Mouse (Mus musculus): ENCODE results near the gene Gnmt. TPM values are rescaled to one million over a fixed set of nuclear protein-coding genes. Genes with fewer than 3 reads are reported as not detected.
A peak's percentile ranks its signal among the peaks of the same experiment; 100 is the strongest.

Gnmt gene
- polyA plus RNA-seq (2014; fragmentation: Nextera tagmentation; extraction: Ambion mirVana): 1.6 TPM in 2 replicates

- peaks cover 4% of the 10 kb centered on the region; the same call in 1 of the 2 replicates for H3K36me3 ChIP-seq (ENCODE audit: control insufficient read depth, insufficient read depth, low read length)
- no peak within 1 kb of the TSS for H3K27ac ChIP-seq (replicated peaks in 1 of 2; ENCODE audit: control insufficient read depth in 1 of 2, insufficient read depth in 1 of 2, low read depth in 2 of 2, low read length in 2 of 2)
- peak within 1 kb of the TSS; percentile 34; the same call in 1 of the 2 replicates for H3K9ac ChIP-seq (ENCODE audit: low read length)
- no peaks in the 10 kb centered on the region for H3K9me3 ChIP-seq (ENCODE audit: control insufficient read depth, low read length)
- H3K27me3 ChIP-seq (ENCODE audit: control insufficient read depth, insufficient read depth, low read length): peaks cover 18% of the 10 kb centered on the region
- H3K4me2 ChIP-seq (ENCODE audit: low read length): peak within 1 kb of the TSS; percentile 44; the same call in 1 of the 2 replicates
- H3K4me3 ChIP-seq (ENCODE audit: control insufficient read depth in 1 of 2, insufficient read depth in 1 of 2, low read depth in 1 of 2, low read length in 2 of 2): no peak within 1 kb of the TSS
- ATAC-seq (ENCODE audit: insufficient number of reproducible peaks, insufficient read depth, low FRiP score, low read depth): no peak
- peaks cover 7 to 23% of the 10 kb centered on the region in 2 experiments; a peak in 3 of 4 replicates for H3K4me1 ChIP-seq (ENCODE audit: control insufficient read depth in 2 of 2, insufficient read depth in 2 of 2, low read length in 2 of 2)
- WGBS: 12% methylated on average over 24 of the region's 24 CpGs
These were observed at the start of gene Gnmt for GRCm38 (mm10) chr17:46728904-46729318. Gene Gnmt, minus strand, starts transcription at chr17:46729168.

- no peak overlapping the region for H3K27ac ChIP-seq (replicated peaks in 1 of 2; ENCODE audit: control insufficient read depth in 1 of 2, insufficient read depth in 1 of 2, low read depth in 2 of 2, low read length in 2 of 2)
- H3K9me3 ChIP-seq (ENCODE audit: control insufficient read depth, low read length): no peaks in the 10 kb centered on the region
- no peak overlapping the region for H3K9ac ChIP-seq (ENCODE audit: low read length)
- H3K4me1 ChIP-seq (ENCODE audit: control insufficient read depth in 2 of 2, insufficient read depth in 2 of 2, low read length in 2 of 2): peaks cover 3 to 16% of the 10 kb centered on the region in 2 experiments
- H3K36me3 ChIP-seq (ENCODE audit: control insufficient read depth, insufficient read depth, low read length): peaks cover 67% of the 10 kb centered on the region
- WGBS: 69% methylated on average over 3 of the region's 3 CpGs
- no peak overlapping the region for H3K4me3 ChIP-seq (ENCODE audit: control insufficient read depth in 1 of 2, insufficient read depth in 1 of 2, low read depth in 1 of 2, low read length in 2 of 2)
- no peak for ATAC-seq (ENCODE audit: insufficient number of reproducible peaks, insufficient read depth, low FRiP score, low read depth)
- no peaks in the 10 kb centered on the region for H3K27me3 ChIP-seq (ENCODE audit: control insufficient read depth, insufficient read depth, low read length)
- no peak overlapping the region for H3K4me2 ChIP-seq (ENCODE audit: low read length)
These were observed 47.1 kb upstream of the Gnmt start for GRCm38 (mm10) chr17:46776087-46776486.

- Histone ChIP-seq H3K27me3 (ENCODE audit: control insufficient read depth, insufficient read depth, low read length) (no peaks in the 10 kb centered on the region), H3K27ac (replicated peaks in 1 of 2; ENCODE audit: control insufficient read depth in 1 of 2, insufficient read depth in 1 of 2, low read depth in 2 of 2, low read length in 2 of 2) (no peak overlapping the region), H3K9ac (ENCODE audit: low read length) (no peak overlapping the region), H3K36me3 (ENCODE audit: control insufficient read depth, insufficient read depth, low read length) (peaks cover 58% of the 10 kb centered on the region), H3K4me2 (ENCODE audit: low read length) (no peak overlapping the region), H3K4me3 (ENCODE audit: control insufficient read depth in 1 of 2, insufficient read depth in 1 of 2, low read depth in 1 of 2, low read length in 2 of 2) (no peak overlapping the region), H3K9me3 (ENCODE audit: control insufficient read depth, low read length) (no peaks in the 10 kb centered on the region), H3K4me1 (ENCODE audit: control insufficient read depth in 2 of 2, insufficient read depth in 2 of 2, low read length in 2 of 2) (peaks cover 3 to 14% of the 10 kb centered on the region in 2 experiments)
- WGBS: 98% methylated on average over 9 of the region's 9 CpGs
- no peak for ATAC-seq (ENCODE audit: insufficient number of reproducible peaks, insufficient read depth, low FRiP score, low read depth)
These were observed 46.1 kb upstream of the Gnmt start for GRCm38 (mm10) chr17:46775070-46775469.

GRCm38 (mm10) chr17:46774131-46774472 is 45.1 kb upstream of the Gnmt start:
- Histone ChIP-seq H3K9ac (ENCODE audit: low read length) (no peak overlapping the region; the same call in 1 of the 2 replicates), H3K9me3 (ENCODE audit: control insufficient read depth, low read length) (no peaks in the 10 kb centered on the region), H3K4me2 (ENCODE audit: low read length) (peak overlapping the region; percentile 68; the same call in 1 of the 2 replicates), H3K4me3 (ENCODE audit: control insufficient read depth in 1 of 2, insufficient read depth in 1 of 2, low read depth in 1 of 2, low read length in 2 of 2) (no peak overlapping the region; a peak in 1 of 4 replicates), H3K27ac (replicated peaks in 1 of 2; ENCODE audit: control insufficient read depth in 1 of 2, insufficient read depth in 1 of 2, low read depth in 2 of 2, low read length in 2 of 2) (no peak overlapping the region), H3K36me3 (ENCODE audit: control insufficient read depth, insufficient read depth, low read length) (peaks cover 49% of the 10 kb centered on the region), H3K27me3 (ENCODE audit: control insufficient read depth, insufficient read depth, low read length) (no peaks in the 10 kb centered on the region), H3K4me1 (ENCODE audit: control insufficient read depth in 2 of 2, insufficient read depth in 2 of 2, low read length in 2 of 2) (peaks cover 3 to 14% of the 10 kb centered on the region in 2 experiments)
- 63% methylated on average over 2 of the region's 2 CpGs for WGBS
- no peak for ATAC-seq (ENCODE audit: insufficient number of reproducible peaks, insufficient read depth, low FRiP score, low read depth)

GRCm38 (mm10) chr17:46773278-46774130 is 44.5 kb upstream of the Gnmt start:
- Histone ChIP-seq H3K36me3 (ENCODE audit: control insufficient read depth, insufficient read depth, low read length) (peaks cover 43% of the 10 kb centered on the region), H3K4me1 (ENCODE audit: control insufficient read depth in 2 of 2, insufficient read depth in 2 of 2, low read length in 2 of 2) (peaks cover 3 to 14% of the 10 kb centered on the region in 2 experiments), H3K4me3 (ENCODE audit: control insufficient read depth in 1 of 2, insufficient read depth in 1 of 2, low read depth in 1 of 2, low read length in 2 of 2) (peak overlapping the region; percentile 75 to 81), H3K27me3 (ENCODE audit: control insufficient read depth, insufficient read depth, low read length) (no peaks in the 10 kb centered on the region), H3K4me2 (ENCODE audit: low read length) (peak overlapping the region; percentile 68), H3K9me3 (ENCODE audit: control insufficient read depth, low read length) (no peaks in the 10 kb centered on the region), H3K9ac (ENCODE audit: low read length) (peak overlapping the region; percentile 88), H3K27ac (replicated peaks in 1 of 2; ENCODE audit: control insufficient read depth in 1 of 2, insufficient read depth in 1 of 2, low read depth in 2 of 2, low read length in 2 of 2) (peak overlapping the region; percentile 49 to 76; a peak in 3 of 4 replicates)
- ATAC-seq (ENCODE audit: insufficient number of reproducible peaks, insufficient read depth, low FRiP score, low read depth): no peak; the same call in 1 of the 2 replicates
- WGBS: 9% methylated on average over 19 of the region's 20 CpGs

GRCm38 (mm10) chr17:46772404-46773277 is 43.7 kb upstream of the Gnmt start, which contains the start of gene 2310039H08Rik:
Gene 2310039H08Rik, plus strand, starts transcription at chr17:46772635.
- peak within 1 kb of the TSS; percentile 75 to 81 for H3K4me3 ChIP-seq (ENCODE audit: control insufficient read depth in 1 of 2, insufficient read depth in 1 of 2, low read depth in 1 of 2, low read length in 2 of 2)
- peak; percentile 80 for ATAC-seq (ENCODE audit: insufficient number of reproducible peaks, insufficient read depth, low FRiP score, low read depth)
- peaks cover 34% of the 10 kb centered on the region for H3K36me3 ChIP-seq (ENCODE audit: control insufficient read depth, insufficient read depth, low read length)
- peak within 1 kb of the TSS; percentile 67 to 76 for H3K27ac ChIP-seq (replicated peaks in 1 of 2; ENCODE audit: control insufficient read depth in 1 of 2, insufficient read depth in 1 of 2, low read depth in 2 of 2, low read length in 2 of 2)
- H3K27me3 ChIP-seq (ENCODE audit: control insufficient read depth, insufficient read depth, low read length): no peaks in the 10 kb centered on the region
- no peaks in the 10 kb centered on the region for H3K9me3 ChIP-seq (ENCODE audit: control insufficient read depth, low read length)
- H3K9ac ChIP-seq (ENCODE audit: low read length): peak within 1 kb of the TSS; percentile 88
- WGBS: under 1% methylated on average over 50 of the region's 50 CpGs
- peaks cover 3 to 14% of the 10 kb centered on the region in 2 experiments for H3K4me1 ChIP-seq (ENCODE audit: control insufficient read depth in 2 of 2, insufficient read depth in 2 of 2, low read length in 2 of 2)
- peak within 1 kb of the TSS; percentile 68 for H3K4me2 ChIP-seq (ENCODE audit: low read length)

- Histone ChIP-seq H3K4me1 (ENCODE audit: control insufficient read depth in 2 of 2, insufficient read depth in 2 of 2, low read length in 2 of 2) (peaks cover 3 to 14% of the 10 kb centered on the region in 2 experiments), H3K4me2 (ENCODE audit: low read length) (peak overlapping the region; percentile 68), H3K9me3 (ENCODE audit: control insufficient read depth, low read length) (no peaks in the 10 kb centered on the region), H3K4me3 (ENCODE audit: control insufficient read depth in 1 of 2, insufficient read depth in 1 of 2, low read depth in 1 of 2, low read length in 2 of 2) (peak overlapping the region; percentile 75 to 81), H3K27ac (replicated peaks in 1 of 2; ENCODE audit: control insufficient read depth in 1 of 2, insufficient read depth in 1 of 2, low read depth in 2 of 2, low read length in 2 of 2) (peak overlapping the region; percentile 67 to 76), H3K9ac (ENCODE audit: low read length) (peak overlapping the region; percentile 88), H3K27me3 (ENCODE audit: control insufficient read depth, insufficient read depth, low read length) (no peaks in the 10 kb centered on the region), H3K36me3 (ENCODE audit: control insufficient read depth, insufficient read depth, low read length) (peaks cover 28% of the 10 kb centered on the region)
- 8% methylated on average over 5 of the region's 5 CpGs for WGBS
- no peak for ATAC-seq (ENCODE audit: insufficient number of reproducible peaks, insufficient read depth, low FRiP score, low read depth)
These were observed 43.1 kb upstream of the Gnmt start for GRCm38 (mm10) chr17:46772038-46772403.
